Mouse (Mus musculus): ENCODE data around the gene Cfap100.

Gene Cfap100

GRCm38 (mm10) chr6:90457421-90457820 lies 28.8 kb upstream of the Cfap100 start:
- DNase-seq (ENCODE audit: low spot score), result no peak

- no peak for DNase-seq (ENCODE audit: low spot score)
These were observed 25.2 kb upstream of the Cfap100 start for GRCm38 (mm10) chr6:90453751-90454150.

- DNase-seq (ENCODE audit: low spot score), result no peak
These were observed 24.0 kb upstream of the Cfap100 start for GRCm38 (mm10) chr6:90452603-90453002.

GRCm38 (mm10) chr6:90451512-90451911 lies 22.9 kb upstream of the Cfap100 start:
- no peak for DNase-seq (ENCODE audit: low spot score)

- no peak for DNase-seq (ENCODE audit: low spot score)
These were observed 22.1 kb upstream of the Cfap100 start for GRCm38 (mm10) chr6:90450697-90451096.

- peak; percentile 86 for DNase-seq (ENCODE audit: low spot score)
These were observed 21.6 kb upstream of the Cfap100 start for GRCm38 (mm10) chr6:90450179-90450578.

GRCm38 (mm10) chr6:90446883-90447282 lies 18.3 kb upstream of the Cfap100 start:
- DNase-seq (ENCODE audit: low spot score), result no peak

- no peak for DNase-seq (ENCODE audit: low spot score)
These were observed 8.4 kb upstream of the Cfap100 start for GRCm38 (mm10) chr6:90437041-90437440.

- no peak for DNase-seq (ENCODE audit: low spot score)
These were observed 7.8 kb upstream of the Cfap100 start for GRCm38 (mm10) chr6:90436192-90436907.

GRCm38 (mm10) chr6:90435195-90435618 lies 6.6 kb upstream of the Cfap100 start:
- DNase-seq (ENCODE audit: low spot score), result peak; percentile 77

- DNase-seq (ENCODE audit: low spot score), result no peak
These were observed 6.1 kb upstream of the Cfap100 start for GRCm38 (mm10) chr6:90434687-90435086.

- no peak for DNase-seq (ENCODE audit: low spot score)
These were observed 2.9 kb upstream of the Cfap100 start for GRCm38 (mm10) chr6:90431487-90431886.

- no peak for DNase-seq (ENCODE audit: low spot score)
These were observed 1.3 kb upstream of the Cfap100 start for GRCm38 (mm10) chr6:90429911-90430310.

GRCm38 (mm10) chr6:90426003-90426402 lies 2.6 kb downstream of the Cfap100 start:
- no peak for DNase-seq (ENCODE audit: low spot score)

- DNase-seq (ENCODE audit: low spot score), result no peak
These were observed 3.2 kb downstream of the Cfap100 start for GRCm38 (mm10) chr6:90425361-90425760.

- peak; percentile 74 for DNase-seq (ENCODE audit: low spot score)
These were observed 6.0 kb downstream of the Cfap100 start for GRCm38 (mm10) chr6:90422565-90422964.

GRCm38 (mm10) chr6:90411926-90412325 lies 16.7 kb downstream of the Cfap100 start:
- no peak for DNase-seq (ENCODE audit: low spot score)

- DNase-seq (ENCODE audit: low spot score), result no peak
These were observed 17.6 kb downstream of the Cfap100 start for GRCm38 (mm10) chr6:90410972-90411371.

GRCm38 (mm10) chr6:90408632-90409031 lies 20.0 kb downstream of the Cfap100 start:
- DNase-seq (ENCODE audit: low spot score), result no peak

- no peak for DNase-seq (ENCODE audit: low spot score)
These were observed 31.3 kb downstream of the Cfap100 start for GRCm38 (mm10) chr6:90397291-90397690.

- no peak for DNase-seq (ENCODE audit: low spot score)
These were observed 32.8 kb downstream of the Cfap100 start for GRCm38 (mm10) chr6:90395751-90396150.

GRCm38 (mm10) chr6:90393948-90394347 lies 34.6 kb downstream of the Cfap100 start:
- DNase-seq (ENCODE audit: low spot score), result no peak

- no peak for DNase-seq (ENCODE audit: low spot score)
These were observed 38.0 kb downstream of the Cfap100 start for GRCm38 (mm10) chr6:90390629-90391028.

GRCm38 (mm10) chr6:90381465-90381864 lies 47.1 kb downstream of the Cfap100 start:
- DNase-seq (ENCODE audit: low spot score), result no peak
